Mouse (Mus musculus): Measurements from ENCODE around the gene Pde10a. TPM values are rescaled to one million over a fixed set of nuclear protein-coding genes. Genes with fewer than 3 reads are reported as not detected.

The Pde10a gene
- polyA plus RNA-seq, 1 experiment from 2014 or later, result 0.88 TPM

DNA sequence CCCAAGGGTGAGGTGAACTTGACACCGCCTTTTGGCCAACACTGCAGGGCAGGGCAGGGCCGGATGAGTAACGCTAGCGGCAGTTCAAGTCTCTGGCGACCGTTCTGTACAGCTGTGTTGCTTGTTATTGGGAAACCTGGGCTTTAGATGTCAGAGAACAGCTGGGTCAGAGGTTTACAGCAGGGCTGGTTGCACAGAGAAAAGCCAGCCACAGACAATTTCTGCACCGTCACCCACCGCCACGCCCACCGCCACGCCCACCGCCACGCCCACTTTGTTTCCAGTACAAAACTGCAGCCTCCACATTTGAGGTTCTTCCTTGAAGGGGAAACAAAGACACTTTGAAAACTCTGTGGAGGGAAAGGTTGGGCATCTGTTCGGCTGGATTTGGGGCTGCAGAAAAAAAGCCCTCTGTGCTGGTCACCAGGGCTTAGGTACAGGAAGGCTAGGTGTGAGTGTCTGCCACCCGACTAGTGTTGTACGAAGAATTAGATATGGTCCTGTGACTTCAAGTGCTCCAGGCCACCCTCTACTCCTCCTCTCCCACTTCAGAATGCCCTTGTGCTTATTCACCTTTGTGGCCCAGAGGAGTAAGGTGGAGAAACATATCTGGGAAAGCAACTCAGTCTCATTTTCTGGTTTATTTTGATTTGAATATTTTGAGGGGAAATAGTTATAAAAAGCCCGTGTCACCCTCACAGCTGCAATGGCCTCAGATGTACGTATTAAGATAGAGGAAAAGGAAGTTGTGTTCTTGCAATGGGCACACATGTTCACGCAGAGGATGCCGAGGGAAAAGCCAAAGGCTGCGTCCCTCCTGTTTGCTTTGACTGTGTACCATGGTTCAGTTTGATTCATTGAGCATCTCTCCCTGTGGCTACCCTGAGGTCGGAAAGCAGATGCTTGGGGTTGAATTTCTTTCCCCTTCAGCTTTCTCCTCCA, 331.5 kb downstream of the Pde10a start:
- Histone ChIP-seq H3K27me3 (ENCODE audit: control insufficient read depth, insufficient read depth, low read depth, low read length) (no peaks in the 10 kb centered on the region), H3K4me3 (ENCODE audit: low read length) (peak overlapping the region; percentile 27), H3K9ac (ENCODE audit: low read length) (no peak overlapping the region), H3K27ac (ENCODE audit: low read length) (no peak overlapping the region), H3K4me1 (replicated peaks; ENCODE audit: control insufficient read depth, insufficient read depth, low read length) (peaks cover 6% of the 10 kb centered on the region), H3K9me3 (ENCODE audit: control insufficient read depth, low read length) (no peaks in the 10 kb centered on the region), H3K36me3 (ENCODE audit: control insufficient read depth, insufficient read depth, low read length) (no peaks in the 10 kb centered on the region), H3K4me2 (ENCODE audit: low read depth, low read length) (peak overlapping the region; percentile 36)
- ATAC-seq (ENCODE audit: low read depth), result peak; percentile 83
- 28% methylated on average over 22 of the region's 22 CpGs for WGBS

DNA sequence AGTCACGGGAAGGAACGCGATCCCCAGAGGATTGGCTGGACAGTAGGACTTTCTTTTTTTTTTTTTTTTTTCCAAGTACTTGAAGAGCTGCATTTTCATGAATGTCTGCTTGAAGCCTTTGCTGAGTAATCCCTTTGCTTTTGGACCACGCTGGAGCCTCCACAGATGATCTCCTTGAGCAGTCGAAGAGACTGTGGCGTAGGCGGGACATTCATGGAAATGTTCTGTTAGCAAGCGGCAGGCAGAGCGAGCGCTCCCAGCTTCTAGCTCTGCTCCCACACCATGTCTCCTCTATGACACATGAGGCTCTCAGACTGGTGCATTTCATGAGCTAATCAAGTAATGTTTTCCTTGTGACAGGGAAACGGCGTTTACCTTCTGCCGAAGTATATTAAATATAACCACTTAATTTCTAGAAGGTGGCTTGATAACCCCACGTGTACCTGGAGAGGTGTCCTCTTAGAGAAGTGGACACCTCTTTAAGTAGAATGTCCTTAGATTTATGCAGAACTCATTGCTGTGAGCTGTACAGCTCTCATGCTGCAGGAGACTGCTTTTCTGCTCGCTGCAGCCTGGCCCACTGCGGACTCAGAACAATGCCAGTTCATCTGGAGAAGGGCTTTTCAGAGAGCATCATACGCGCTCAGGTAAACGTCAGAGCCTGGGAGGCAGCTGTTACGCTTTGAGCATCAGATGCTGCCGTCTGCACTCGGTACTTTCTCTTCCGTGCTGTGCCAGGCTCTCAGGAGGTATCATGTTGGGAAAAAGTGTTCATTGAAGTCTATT, 333.7 kb downstream of the Pde10a start:
- H3K4me3 ChIP-seq (ENCODE audit: low read length), result no peak overlapping the region
- H3K9ac ChIP-seq (ENCODE audit: low read length), result no peak overlapping the region
- WGBS, result 63% methylated on average over 23 of the region's 23 CpGs
- peak overlapping the region; percentile 2; the same call in 1 of the 2 replicates for H3K4me2 ChIP-seq (ENCODE audit: low read depth, low read length)
- H3K27me3 ChIP-seq (ENCODE audit: control insufficient read depth, insufficient read depth, low read depth, low read length), result no peaks in the 10 kb centered on the region
- H3K9me3 ChIP-seq (ENCODE audit: control insufficient read depth, low read length), result no peaks in the 10 kb centered on the region
- peaks cover 6% of the 10 kb centered on the region for H3K4me1 ChIP-seq (replicated peaks; ENCODE audit: control insufficient read depth, insufficient read depth, low read length)
- H3K27ac ChIP-seq (ENCODE audit: low read length), result no peak overlapping the region
- H3K36me3 ChIP-seq (ENCODE audit: control insufficient read depth, insufficient read depth, low read length), result no peaks in the 10 kb centered on the region
- no peak for ATAC-seq (ENCODE audit: low read depth)

DNA sequence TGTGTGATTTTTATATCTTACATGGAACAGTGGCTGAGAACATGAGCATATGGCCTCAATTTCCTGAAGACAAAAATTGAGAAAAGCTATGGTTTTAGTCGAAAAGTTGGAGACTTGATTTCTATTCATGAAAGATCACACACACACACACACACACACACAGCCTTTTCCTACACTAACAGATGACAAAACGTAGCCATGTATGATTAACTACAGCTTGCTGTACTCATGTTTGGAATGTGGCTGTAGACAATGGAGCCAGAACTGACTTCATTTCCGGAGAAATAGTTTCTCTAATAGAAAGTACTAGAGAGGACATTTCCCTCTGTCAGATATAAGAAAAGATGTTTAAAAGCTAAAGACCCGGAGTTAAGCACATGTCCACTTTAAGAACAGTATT, 334.3 kb downstream of the Pde10a start:
- Histone ChIP-seq H3K4me1 (replicated peaks; ENCODE audit: control insufficient read depth, insufficient read depth, low read length) (peaks cover 6% of the 10 kb centered on the region), H3K9me3 (ENCODE audit: control insufficient read depth, low read length) (no peaks in the 10 kb centered on the region), H3K4me3 (ENCODE audit: low read length) (no peak overlapping the region), H3K9ac (ENCODE audit: low read length) (no peak overlapping the region), H3K27me3 (ENCODE audit: control insufficient read depth, insufficient read depth, low read depth, low read length) (no peaks in the 10 kb centered on the region), H3K27ac (ENCODE audit: low read length) (no peak overlapping the region), H3K36me3 (ENCODE audit: control insufficient read depth, insufficient read depth, low read length) (no peaks in the 10 kb centered on the region), H3K4me2 (ENCODE audit: low read depth, low read length) (peak overlapping the region; percentile 2; the same call in 1 of the 2 replicates)
- WGBS, result 23% methylated on average over 4 of the region's 4 CpGs
- ATAC-seq (ENCODE audit: low read depth), result peak; percentile 69

GRCm38 (mm10) chr17:8864638-8865497, 339.7 kb downstream of the Pde10a start:
- Histone ChIP-seq H3K27ac (ENCODE audit: low read length) (0 out of 2 replicates have a peak overlapping the region, but pooled peaks have one; percentile 29), H3K4me1 (replicated peaks; ENCODE audit: control insufficient read depth, insufficient read depth, low read length) (peaks cover 2% of the 10 kb centered on the region), H3K4me3 (ENCODE audit: low read length) (no peak overlapping the region), H3K9me3 (ENCODE audit: control insufficient read depth, low read length) (no peaks in the 10 kb centered on the region), H3K27me3 (ENCODE audit: control insufficient read depth, insufficient read depth, low read depth, low read length) (no peaks in the 10 kb centered on the region), H3K9ac (ENCODE audit: low read length) (no peak overlapping the region), H3K4me2 (ENCODE audit: low read depth, low read length) (no peak overlapping the region), H3K36me3 (ENCODE audit: control insufficient read depth, insufficient read depth, low read length) (no peaks in the 10 kb centered on the region)
- WGBS, result 57% methylated on average over 8 of the region's 8 CpGs
- peak; percentile 58; the same call in 1 of the 2 replicates for ATAC-seq (ENCODE audit: low read depth)

DNA sequence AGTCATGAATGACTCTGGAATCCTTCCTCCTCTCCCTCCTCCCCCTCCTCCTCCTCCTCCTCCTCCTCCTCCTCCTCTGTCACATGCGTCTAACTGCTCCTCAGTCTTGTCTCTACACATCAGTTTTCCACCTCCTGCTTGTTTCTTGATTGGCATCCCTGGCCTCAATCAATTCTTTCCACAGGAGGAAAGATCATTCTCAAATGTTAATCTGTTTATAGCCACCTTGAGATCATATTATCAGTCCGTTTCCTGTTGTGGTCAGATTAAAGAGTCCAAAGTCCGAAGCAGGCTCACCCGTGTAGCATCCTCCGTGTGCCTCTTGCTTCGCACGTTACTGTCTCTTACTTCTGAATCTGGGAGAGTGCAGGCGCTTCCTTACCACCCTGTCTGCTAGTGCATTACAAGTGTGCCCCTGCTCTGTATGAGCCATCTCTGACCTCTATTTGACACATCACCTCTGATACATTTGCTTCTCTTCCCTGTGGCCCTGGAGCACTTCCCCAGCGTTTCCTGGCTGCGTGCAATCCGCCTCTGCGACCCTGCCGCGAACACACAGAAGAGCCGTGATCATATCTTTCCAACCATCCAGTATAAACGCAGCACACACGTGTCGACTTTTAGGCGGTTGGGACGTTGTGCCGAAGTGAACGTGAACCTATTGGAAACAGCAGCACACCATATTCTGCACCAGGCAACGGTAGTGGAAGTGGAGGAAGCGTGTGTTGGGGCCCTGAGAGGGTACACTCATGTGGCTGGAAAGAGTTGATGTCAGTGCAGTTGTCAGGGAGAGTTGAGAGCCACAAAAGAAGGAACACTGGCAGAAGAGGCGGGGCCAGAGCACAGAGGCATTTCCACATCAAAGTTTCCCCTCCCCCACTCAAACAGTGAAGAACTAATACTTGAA, 342.4 kb downstream of the Pde10a start:
- H3K27ac ChIP-seq (ENCODE audit: low read length), result no peak overlapping the region

GRCm38 (mm10) chr17:8869287-8869686, 344.1 kb downstream of the Pde10a start:
- peaks cover 12% of the 10 kb centered on the region for H3K4me1 ChIP-seq (replicated peaks; ENCODE audit: control insufficient read depth, insufficient read depth, low read length)
- no peaks in the 10 kb centered on the region for H3K36me3 ChIP-seq (ENCODE audit: control insufficient read depth, insufficient read depth, low read length)
- no peak overlapping the region for H3K4me3 ChIP-seq (ENCODE audit: low read length)
- WGBS, result 87% methylated on average over 10 of the region's 10 CpGs
- H3K27ac ChIP-seq (ENCODE audit: low read length), result no peak overlapping the region
- no peaks in the 10 kb centered on the region for H3K27me3 ChIP-seq (ENCODE audit: control insufficient read depth, insufficient read depth, low read depth, low read length)
- H3K4me2 ChIP-seq (ENCODE audit: low read depth, low read length), result no peak overlapping the region
- no peak for ATAC-seq (ENCODE audit: low read depth)
- H3K9ac ChIP-seq (ENCODE audit: low read length), result no peak overlapping the region
- no peaks in the 10 kb centered on the region for H3K9me3 ChIP-seq (ENCODE audit: control insufficient read depth, low read length)

More for the DNA sequence above, 342.4 kb downstream of the Pde10a start:
- H3K9me3 ChIP-seq (ENCODE audit: control insufficient read depth, low read length), result no peaks in the 10 kb centered on the region
- H3K4me2 ChIP-seq (ENCODE audit: low read depth, low read length), result no peak overlapping the region
- peaks cover 12% of the 10 kb centered on the region for H3K4me1 ChIP-seq (replicated peaks; ENCODE audit: control insufficient read depth, insufficient read depth, low read length)
- WGBS, result 53% methylated on average over 24 of the region's 25 CpGs
- H3K27me3 ChIP-seq (ENCODE audit: control insufficient read depth, insufficient read depth, low read depth, low read length), result no peaks in the 10 kb centered on the region
- no peaks in the 10 kb centered on the region for H3K36me3 ChIP-seq (ENCODE audit: control insufficient read depth, insufficient read depth, low read length)
- H3K9ac ChIP-seq (ENCODE audit: low read length), result no peak overlapping the region
- H3K4me3 ChIP-seq (ENCODE audit: low read length), result no peak overlapping the region
- ATAC-seq (ENCODE audit: low read depth), result 0 out of 2 replicates have a peak, but pooled peaks have one; percentile 19

DNA sequence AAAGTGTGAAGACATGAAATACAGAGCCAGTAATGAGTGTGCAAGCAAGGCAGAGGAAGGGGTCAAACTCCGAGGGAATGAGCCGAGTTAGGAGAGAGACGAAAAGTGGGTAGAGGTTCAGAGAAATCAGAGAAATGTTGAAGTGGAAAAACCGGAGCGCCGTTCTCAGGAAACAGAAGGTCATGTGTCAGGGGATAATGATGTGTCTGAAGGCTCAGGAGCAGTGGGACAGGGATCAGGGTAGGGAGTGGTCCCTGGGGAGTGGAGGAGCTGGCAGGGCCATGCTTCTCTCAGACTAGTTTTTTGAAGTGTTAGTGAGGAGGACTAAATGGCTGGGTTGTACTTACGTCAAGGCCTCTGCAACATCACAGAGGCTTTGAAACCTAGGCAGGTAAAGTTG, 345.7 kb downstream of the Pde10a start:
- Histone ChIP-seq H3K4me2 (ENCODE audit: low read depth, low read length) (no peak overlapping the region), H3K4me3 (ENCODE audit: low read length) (no peak overlapping the region), H3K27me3 (ENCODE audit: control insufficient read depth, insufficient read depth, low read depth, low read length) (no peaks in the 10 kb centered on the region), H3K27ac (ENCODE audit: low read length) (no peak overlapping the region), H3K4me1 (replicated peaks; ENCODE audit: control insufficient read depth, insufficient read depth, low read length) (peaks cover 10% of the 10 kb centered on the region), H3K9ac (ENCODE audit: low read length) (no peak overlapping the region), H3K9me3 (ENCODE audit: control insufficient read depth, low read length) (no peaks in the 10 kb centered on the region), H3K36me3 (ENCODE audit: control insufficient read depth, insufficient read depth, low read length) (no peaks in the 10 kb centered on the region)
- 40% methylated on average over 7 of the region's 7 CpGs for WGBS
- no peak for ATAC-seq (ENCODE audit: low read depth)

- 69% methylated on average over 7 of the region's 7 CpGs for WGBS
- H3K9ac ChIP-seq (ENCODE audit: low read length), result no peak overlapping the region
These were observed 346.2 kb downstream of the Pde10a start for GRCm38 (mm10) chr17:8871396-8871795.

More at GRCm38 (mm10) chr17:8871396-8871795, 346.2 kb downstream of the Pde10a start:
- H3K27me3 ChIP-seq (ENCODE audit: control insufficient read depth, insufficient read depth, low read depth, low read length), result no peaks in the 10 kb centered on the region
- no peak for ATAC-seq (ENCODE audit: low read depth)
- peaks cover 10% of the 10 kb centered on the region for H3K4me1 ChIP-seq (replicated peaks; ENCODE audit: control insufficient read depth, insufficient read depth, low read length)
- H3K4me2 ChIP-seq (ENCODE audit: low read depth, low read length), result no peak overlapping the region
- no peak overlapping the region for H3K4me3 ChIP-seq (ENCODE audit: low read length)
- no peaks in the 10 kb centered on the region for H3K36me3 ChIP-seq (ENCODE audit: control insufficient read depth, insufficient read depth, low read length)
- no peak overlapping the region for H3K27ac ChIP-seq (ENCODE audit: low read length)
- H3K9me3 ChIP-seq (ENCODE audit: control insufficient read depth, low read length), result no peaks in the 10 kb centered on the region

Measured in lung, embryonic 16.5 days (tissue).